Mouse (Mus musculus) T-cell, adult 2 months (primary cell): ENCODE measurements at regions not wholly inside any gene's neighbourhood (a gene's known extent, or its start where the extent isn't known, plus 50 kb on each side); places are given as distances from the start of the nearest gene placed in this dataset.
"Not testable (repeated sequence)": the region's sequence is repeated elsewhere in the genome, so short reads cannot be mapped to it uniquely, and the experiment has no call there.

Experiments used
- DNase-seq: peaks from one replicate; pipeline ENCODE4 v3.0.0; 2022; ENCODE audit warnings: low spot score

DNA sequence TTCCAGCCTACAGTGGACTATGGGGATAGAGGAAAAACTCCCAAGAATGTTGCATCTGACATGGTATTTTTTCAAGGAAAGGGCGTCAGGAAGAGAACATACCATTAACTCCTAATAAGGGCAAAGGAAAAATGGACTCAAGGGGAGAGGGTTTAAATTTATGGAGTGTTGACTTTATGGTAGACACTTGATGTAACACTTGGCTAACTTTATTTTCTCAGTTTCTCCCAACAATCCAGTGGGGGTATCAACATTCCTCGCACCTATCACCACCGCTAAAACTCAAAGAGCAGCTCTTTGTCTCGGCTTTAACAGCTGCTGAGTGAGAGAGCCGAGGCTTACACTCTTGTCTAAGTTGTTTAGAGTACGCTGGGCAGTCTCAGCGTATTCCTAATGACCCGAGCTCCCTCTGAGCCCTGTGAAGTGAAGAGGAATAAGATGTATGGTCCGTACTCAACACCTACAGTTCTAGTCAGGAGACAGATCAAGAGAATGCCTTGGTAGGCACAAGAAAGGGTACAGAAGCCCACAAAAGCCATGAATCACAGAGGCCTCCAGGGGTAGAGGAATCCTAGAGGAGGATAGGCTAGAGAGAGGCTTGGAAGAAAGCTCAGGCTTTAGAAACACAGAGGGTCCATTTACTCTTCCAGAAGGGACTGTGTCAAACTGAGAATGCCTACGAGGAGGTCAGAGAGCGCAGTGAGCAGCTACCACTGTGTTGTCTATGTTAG is 236.4 kb downstream of the Gm5426 start:
- no peak for DNase-seq

- DNase-seq, result peak; percentile 66
Measured at GRCm38 (mm10) chr10:96373481-96373880, 237.1 kb downstream of the Gm5426 start.

DNA sequence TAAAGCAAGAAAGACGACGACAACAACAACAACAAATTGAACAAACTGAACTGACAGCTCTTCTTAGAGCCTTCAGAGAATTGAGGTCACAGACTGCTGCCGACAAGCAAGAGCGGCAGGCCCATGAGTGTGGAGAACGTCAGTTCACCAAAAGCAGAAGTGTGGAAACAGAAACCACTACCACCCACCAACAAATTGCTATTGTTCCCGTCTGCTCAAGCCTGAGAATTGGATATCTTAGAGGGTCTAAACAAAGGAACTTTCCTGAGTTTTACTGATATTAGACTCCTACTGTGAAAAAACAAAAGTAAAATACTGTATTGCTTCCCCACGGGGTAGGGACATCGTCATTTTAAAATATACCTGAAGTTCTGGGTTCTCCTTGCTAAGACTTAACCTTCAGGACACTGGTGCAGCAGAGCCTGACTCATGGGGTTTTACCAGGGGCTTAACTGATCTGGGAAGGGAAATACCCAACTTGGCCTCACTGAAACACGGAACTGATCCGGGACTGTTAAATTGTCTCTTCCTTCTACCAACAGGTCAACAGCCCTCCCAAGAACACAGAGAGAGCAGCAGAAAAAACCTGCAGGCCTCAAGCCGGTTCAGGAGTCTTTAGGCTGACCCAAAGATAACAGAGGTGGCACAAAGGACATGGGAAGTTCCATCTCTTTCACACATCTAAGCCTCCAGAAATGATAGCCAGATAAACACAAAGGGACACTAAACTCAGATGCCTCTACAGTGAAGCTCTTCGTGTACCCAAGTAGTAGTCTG is 238.1 kb downstream of the Gm5426 start:
- DNase-seq, result peak; percentile 81

DNA sequence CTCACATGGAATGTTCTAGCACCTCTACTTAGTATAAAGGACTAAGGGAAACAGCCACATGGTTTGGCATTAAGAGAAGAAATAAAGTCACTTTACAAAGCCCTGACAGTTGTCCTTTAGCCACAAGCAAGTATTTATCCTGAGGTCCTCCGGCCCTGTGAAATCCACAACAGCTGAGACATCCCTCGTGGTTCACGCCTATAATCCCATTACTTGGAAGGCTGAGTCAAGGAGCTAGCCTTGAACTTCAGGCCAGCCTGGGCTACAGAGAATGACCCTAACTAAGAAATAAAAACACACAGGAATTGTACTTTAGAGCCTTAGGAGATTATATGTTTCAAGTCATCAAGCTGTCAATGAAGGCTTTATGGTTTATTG is 238.7 kb downstream of the Gm5426 start:
- no peak for DNase-seq

DNA sequence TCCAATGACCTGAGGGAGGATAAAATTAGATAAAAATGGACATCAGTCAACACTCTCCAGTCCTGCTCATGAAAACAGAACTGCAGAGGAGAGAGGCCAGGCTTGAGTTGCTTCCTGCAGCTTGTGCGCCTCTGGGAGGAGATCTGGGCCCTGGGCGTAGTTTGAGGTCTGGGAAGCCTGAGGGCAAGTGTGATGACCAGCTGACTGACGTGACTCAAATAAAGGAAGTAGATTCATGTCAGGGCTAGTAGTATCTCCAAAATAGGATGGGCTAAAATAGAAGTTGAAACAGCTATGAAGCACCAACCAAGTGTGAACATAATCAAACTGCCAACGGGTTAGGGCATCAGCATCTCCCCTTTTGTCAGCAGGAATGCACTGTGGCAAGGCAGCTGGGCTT is 239.3 kb upstream of the Btg1 start:
- no peak for DNase-seq

DNA sequence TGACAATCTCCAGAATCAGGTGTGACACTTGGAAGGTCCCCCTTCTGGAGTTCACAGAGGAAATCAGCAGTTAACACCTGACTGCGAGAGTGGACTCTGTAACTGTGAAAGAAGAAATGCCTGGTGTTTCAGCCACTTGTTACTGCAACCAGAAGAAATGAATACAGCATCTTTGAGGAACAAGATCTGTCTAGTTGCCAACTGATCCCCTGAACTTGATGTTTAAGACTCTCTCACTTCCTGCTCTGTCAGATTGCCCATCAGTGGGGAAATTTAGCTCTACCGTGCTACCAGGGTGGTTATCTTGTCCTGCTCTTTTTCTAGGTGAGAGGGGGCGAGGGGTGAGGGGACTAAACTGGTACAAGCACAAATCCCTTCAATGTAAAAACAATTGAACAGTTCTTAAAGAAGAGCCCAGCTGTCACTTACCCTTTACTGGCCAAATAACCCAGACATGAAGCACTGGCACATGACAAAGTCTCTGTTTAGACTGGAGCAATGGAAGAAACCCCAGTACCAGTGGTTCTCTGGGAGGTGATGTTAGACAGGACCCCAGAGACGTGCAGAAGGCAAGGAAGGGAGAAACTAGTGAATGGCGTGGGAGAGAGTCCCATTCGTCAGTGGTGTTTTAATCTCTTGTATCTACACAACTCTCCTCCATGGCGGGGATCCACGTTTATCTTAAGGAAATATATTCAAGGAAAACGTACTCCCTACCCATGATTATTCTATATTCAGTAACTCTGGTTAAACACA is 237.6 kb upstream of the Btg1 start:
- DNase-seq, result no peak

- no peak for DNase-seq
Measured at GRCm38 (mm10) chr10:96381664-96382063, 235.1 kb upstream of the Btg1 start.

- no peak for DNase-seq
Measured at GRCm38 (mm10) chr10:96391748-96392147, 225.1 kb upstream of the Btg1 start.

- DNase-seq, result no peak
Measured at GRCm38 (mm10) chr10:96392836-96393235, 224.0 kb upstream of the Btg1 start.

DNA sequence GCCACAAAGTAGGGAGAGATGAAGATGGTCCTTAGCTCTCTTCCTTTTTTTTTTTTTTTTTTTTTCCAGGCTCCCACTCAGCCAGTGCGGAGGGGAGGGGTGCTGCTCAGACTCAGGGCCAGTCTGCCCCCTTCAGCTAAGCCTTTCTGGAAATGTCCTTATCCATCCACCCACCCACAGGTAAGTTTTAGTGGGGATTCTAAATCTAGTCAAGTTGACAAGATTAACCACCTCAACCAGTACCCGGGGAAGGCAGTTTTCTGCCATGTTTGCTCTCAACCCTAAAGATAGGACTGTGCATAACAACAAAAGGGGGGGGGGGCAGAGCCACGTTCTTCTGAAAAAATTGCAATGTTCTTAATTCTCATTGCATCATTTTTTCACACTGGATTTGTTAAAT is 222.6 kb upstream of the Btg1 start:
- no peak for DNase-seq

DNA sequence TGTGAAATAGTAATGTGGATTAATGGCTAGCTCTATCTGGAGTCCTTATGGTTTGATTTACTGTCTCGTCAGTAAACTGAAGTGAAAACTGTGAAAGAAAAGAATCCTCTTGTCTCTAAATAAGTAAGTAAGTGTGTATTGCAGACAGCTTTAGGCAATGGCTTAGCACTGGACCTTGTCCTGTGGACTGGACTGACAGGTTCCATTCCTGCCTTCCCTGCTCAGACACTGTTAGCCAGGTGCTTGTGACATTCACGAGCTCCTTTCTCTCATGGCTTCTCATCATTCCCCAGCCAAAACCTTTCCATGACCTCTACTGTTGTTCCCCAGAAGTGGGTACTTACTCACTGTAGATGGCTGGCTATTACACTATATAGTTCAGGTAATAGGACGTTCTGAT is 221.8 kb upstream of the Btg1 start:
- DNase-seq, result no peak

DNA sequence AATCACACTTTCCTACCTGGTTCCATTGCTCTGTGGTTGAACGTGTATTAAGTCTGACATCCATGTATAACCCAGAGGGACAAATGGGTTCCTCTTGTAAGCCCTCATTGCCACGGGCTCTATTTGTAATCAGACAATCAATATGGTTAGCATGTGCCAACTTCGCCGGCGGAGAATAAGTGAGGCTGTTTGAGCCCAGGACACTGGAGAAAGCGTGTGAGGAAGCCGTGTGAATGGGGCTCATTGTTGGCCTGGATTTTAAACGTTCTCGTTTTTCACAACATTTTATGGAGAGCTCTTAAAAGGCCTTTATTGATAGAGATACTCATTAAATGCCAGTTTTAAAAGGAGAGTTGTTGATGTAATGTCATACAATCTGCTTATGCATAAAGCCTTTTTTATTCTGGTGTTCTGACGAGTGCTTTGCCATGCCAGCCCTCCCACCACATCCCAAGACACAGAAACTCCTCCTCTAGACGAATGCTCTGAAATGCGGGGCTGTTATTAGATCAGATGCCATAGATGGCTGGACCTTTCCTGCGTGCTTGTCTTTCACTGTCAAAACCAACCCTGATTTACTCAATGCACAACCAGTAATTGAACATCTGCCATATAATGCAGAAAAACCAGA is 218.8 kb upstream of the Btg1 start:
- DNase-seq, result no peak

GRCm38 (mm10) chr10:96398562-96399288 is 218.1 kb upstream of the Btg1 start:
- DNase-seq, result peak; percentile 77

- peak; percentile 15 for DNase-seq
Measured at GRCm38 (mm10) chr10:96399636-96400400, 217.0 kb upstream of the Btg1 start.

GRCm38 (mm10) chr10:96400793-96401192 is 216.0 kb upstream of the Btg1 start:
- DNase-seq, result peak; percentile 83

DNA sequence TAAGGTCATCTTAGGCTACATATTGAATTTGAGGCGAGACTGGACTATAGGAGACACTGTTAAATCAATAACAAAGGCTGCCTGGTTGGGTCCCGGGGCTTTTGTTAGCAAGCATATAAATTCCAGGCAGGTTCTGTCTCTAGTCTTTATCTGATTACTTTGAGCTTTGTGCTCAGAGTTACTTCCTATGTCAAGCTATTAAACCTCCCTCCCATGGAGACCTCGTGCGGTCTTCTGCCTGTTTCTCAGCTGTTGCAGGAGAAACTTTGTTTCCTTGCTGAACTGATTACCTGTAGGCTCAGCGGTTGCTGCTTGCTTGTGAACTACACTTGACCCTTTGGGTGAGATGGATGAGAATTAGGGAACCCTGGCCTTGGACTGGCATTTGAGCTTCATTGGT is 210.5 kb upstream of the Btg1 start:
- DNase-seq, result peak; percentile 27

DNA sequence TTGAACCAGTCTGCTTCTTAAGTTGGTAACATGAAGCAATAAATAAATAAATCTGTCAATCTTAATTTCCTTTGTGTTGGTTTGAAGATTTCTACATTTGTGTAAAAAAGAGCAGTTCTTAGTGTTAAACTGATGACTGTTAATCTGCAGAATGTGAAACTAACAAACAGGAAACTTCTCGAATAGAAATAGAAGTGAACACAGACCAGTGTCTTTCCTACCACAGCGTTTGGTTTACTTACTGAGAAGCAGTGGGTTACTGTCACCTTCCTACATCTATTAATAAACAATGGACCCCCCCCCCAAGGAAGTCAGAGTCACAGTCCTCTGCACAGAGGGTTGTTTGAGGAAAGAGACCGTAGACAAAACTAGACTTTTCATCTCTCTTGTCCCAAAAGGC is 209.0 kb upstream of the Btg1 start:
- DNase-seq, result no peak

GRCm38 (mm10) chr10:96408250-96408649 is 208.6 kb upstream of the Btg1 start:
- DNase-seq, result no peak

DNA sequence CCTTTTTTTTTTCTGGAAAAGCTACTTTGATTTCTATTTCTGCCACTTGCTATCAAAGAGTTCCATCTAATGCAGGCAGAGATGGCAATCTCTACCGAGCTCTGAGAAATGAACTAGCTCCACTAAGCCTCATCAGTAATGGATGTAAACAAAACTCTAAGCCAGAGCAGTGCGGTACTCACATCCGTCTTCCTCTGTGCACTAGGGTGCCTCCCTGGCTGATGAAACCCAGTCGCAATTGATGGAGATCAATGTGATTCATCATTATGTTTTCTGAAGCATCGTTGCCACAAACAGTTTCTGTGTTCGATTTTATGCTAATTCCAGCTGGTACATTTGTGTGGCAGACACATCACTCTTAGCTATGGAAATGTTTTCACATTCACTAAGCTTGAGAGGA is 206.8 kb upstream of the Btg1 start:
- peak; percentile 25 for DNase-seq

- DNase-seq, result no peak
Measured at GRCm38 (mm10) chr10:96414807-96415206, 202.0 kb upstream of the Btg1 start.

- DNase-seq, result not testable (repeated sequence)
Measured at GRCm38 (mm10) chr10:96421506-96421905, 195.3 kb upstream of the Btg1 start.
